Mouse (Mus musculus): ENCODE data around the gene Bclaf3. TPM values are rescaled to one million over a fixed set of nuclear protein-coding genes. Genes with fewer than 3 reads are reported as not detected.

Bclaf3 gene
- polyA plus RNA-seq, 1 experiment = 11.2 TPM

- DNase-seq (ENCODE audit: extremely low spot score in 1 of 2, low spot score in 1 of 2) = peak; percentile 20 to 66
Observed at GRCm38 (mm10) chrX:159626208-159626906, 99.9 kb downstream of the Bclaf3 start.

- DNase-seq (ENCODE audit: extremely low spot score in 1 of 2, low spot score in 1 of 2) = peak in 1 of 2 experiments; percentile 46
Observed at GRCm38 (mm10) chrX:159626907-159627587, 100.6 kb downstream of the Bclaf3 start, which contains the start of gene Sh3kbp1. Sh3kbp1 (plus strand) TSS chrX:159627272.

DNA sequence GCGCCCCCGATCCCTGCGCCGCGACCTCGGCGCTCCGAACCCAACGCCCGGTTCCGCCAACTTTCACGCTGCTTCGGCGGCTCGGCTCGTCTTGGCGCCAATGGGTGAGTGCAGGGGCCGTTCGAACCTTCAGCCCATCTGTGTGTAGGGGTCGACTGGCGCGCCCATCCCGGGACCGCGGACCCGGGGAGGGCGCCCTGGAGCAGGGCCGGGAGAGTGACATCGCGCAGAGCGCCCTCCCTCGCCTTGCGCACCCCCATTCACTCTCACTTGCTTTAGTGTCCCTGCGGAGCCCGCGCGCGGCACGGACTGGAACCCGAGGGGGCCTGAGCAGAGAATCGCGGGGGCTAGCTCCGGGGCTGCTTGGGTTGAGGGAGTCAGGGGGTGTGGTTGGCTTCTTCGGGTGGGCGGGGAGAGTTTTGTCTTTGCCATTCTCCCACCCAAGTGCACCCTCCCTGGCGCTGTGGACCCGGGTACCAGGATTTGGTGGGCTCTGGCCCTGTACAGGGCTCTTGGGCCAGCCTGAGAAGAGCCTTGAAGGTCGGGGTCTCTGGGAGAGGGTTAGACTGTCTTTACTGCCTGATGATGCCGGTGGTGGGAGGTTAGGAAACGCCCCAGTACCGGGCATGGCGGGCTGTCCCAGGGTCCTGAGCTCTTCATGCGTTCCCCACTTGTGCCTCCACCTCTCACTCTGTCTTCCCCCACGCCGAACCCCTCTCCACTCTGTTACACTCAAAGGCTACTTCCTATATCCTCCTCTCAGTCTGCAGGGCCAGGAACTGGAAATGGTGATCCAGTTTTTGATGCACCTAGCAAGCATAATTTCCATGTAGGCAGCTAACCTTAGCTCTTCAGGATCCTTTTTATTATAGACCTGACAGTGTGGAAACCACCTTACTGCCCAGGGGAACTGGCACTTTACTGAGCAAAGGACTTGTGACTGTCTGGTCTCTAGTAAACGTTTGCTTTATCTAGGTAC lies 101.4 kb downstream of the Bclaf3 start:
- DNase-seq (ENCODE audit: extremely low spot score in 1 of 2, low spot score in 1 of 2) = peak in 1 of 2 experiments; percentile 19

DNA sequence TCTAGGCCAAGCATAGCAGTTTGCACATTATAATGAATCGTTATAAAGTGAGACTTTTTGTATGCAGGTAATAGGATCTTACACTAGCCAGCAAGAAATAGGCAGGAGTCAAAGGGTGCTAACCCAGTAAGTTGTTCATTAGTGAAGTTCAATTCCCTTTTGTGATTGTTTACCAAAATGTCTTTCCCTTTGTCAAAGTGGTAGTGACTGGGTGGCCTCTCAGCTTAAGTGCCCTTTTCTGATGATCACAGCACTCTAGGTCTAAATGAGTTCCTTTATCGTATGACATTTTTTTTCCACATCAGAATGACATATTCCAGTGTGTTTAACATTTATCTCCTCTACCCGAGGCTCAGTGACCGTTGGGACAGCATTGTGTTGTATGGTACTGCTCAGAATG lies 102.1 kb downstream of the Bclaf3 start:
- no peak for DNase-seq (ENCODE audit: extremely low spot score in 1 of 2, low spot score in 1 of 2)

GRCm38 (mm10) chrX:159629203-159629602 lies 102.7 kb downstream of the Bclaf3 start:
- DNase-seq (ENCODE audit: extremely low spot score in 1 of 2, low spot score in 1 of 2) = no peak

- DNase-seq (ENCODE audit: extremely low spot score in 1 of 2, low spot score in 1 of 2) = no peak
Observed at GRCm38 (mm10) chrX:159638500-159639227, 112.2 kb downstream of the Bclaf3 start.

DNA sequence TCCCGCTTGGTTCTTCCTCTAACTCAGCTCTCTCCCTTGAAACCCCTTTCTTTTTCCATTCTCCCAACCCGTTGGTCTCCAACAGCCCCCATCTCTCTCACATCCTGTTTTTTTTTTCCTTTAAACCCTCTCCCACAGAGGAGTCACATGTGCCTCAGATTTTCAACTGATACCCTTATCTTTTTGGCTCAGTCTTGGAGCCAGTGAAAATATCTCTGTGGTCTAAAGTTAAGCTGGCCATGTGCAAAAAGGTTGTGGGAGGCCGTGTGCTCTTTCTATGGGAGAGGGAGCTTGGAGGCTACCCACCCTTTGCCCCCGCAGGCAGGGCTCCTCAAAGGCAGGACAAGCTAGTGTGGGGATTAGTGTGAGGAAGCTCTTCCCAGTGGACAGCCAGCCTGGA lies 113.5 kb downstream of the Bclaf3 start:
- DNase-seq (ENCODE audit: extremely low spot score in 1 of 2, low spot score in 1 of 2) = no peak

Other genes with a start within 250 kb of the Bclaf3 start
- gene Eif1ax, start 154.5 kb upstream of the Bclaf3 start, polyA plus RNA-seq (2012; rRNA removed) = 53.7 and 59.2 TPM in 2 replicates
- gene Map7d2, start 112.1 kb upstream of the Bclaf3 start, polyA plus RNA-seq (2012; rRNA removed) = 59.6 and 63.0 TPM in 2 replicates
- gene Sh3kbp1, start 100.6 kb downstream of the Bclaf3 start, polyA plus RNA-seq (2012; rRNA removed) = 30.6 and 37.6 TPM in 2 replicates